ENCODE assay signal across 14 mouse cellular contexts in genomic region chr17:44599856-44600255, GRCm38 (mm10).
"Had no signal": no experiment of that assay in that cellular context is flagged by ENCODE, and none has a peak within 500 bp of the region (broad histone marks: within the 10 kb centered on the region; RNA-seq: fewer than 3 reads in every experiment).

No protein-coding gene starts in this region.

- H3K36me3 ChIP-seq: limb, embryonic 15.5 days; liver, embryonic 12.5 days; midbrain, embryonic 12.5 days had no signal

- H3K9ac ChIP-seq: limb, embryonic 15.5 days; liver, embryonic 12.5 days; lung, embryonic 14.5 days; midbrain, embryonic 12.5 days had no signal

- H3K27ac ChIP-seq: left cerebral cortex, adult 2 months; limb, embryonic 15.5 days; liver, embryonic 12.5 days; midbrain, embryonic 12.5 days had no signal

- H3K4me1 ChIP-seq: liver, embryonic 12.5 days; midbrain, embryonic 12.5 days had no signal

- H3K27me3 ChIP-seq: liver, embryonic 12.5 days; midbrain, embryonic 12.5 days had no signal

- H3K4me3 ChIP-seq: layer of hippocampus, adult 2 months; left cerebral cortex, adult 2 months; limb, embryonic 15.5 days; liver, embryonic 12.5 days; midbrain, embryonic 12.5 days had no signal

- DNase-seq: kidney, adult 18-20 months; kidney, postnatal 10 days; kidney, postnatal 4 days; lung, embryonic 14.5 days; right cerebral cortex, postnatal 4 days; spleen, adult 18-20 months; thymus, adult 18-20 months; thymus, postnatal 36 days had no signal

- ATAC-seq: liver, embryonic 12.5 days; midbrain, embryonic 16.5 days had no signal

- H3K4me2 ChIP-seq: limb, embryonic 15.5 days; liver, embryonic 12.5 days; lung, embryonic 14.5 days; midbrain, embryonic 12.5 days had no signal
